Mouse (Mus musculus) layer of hippocampus, postnatal 14 days (tissue): ENCODE results near the gene Dpp6. TPM values are rescaled to one million over a fixed set of nuclear protein-coding genes. Genes with fewer than 3 reads are reported as not detected.

Experiments
- DNase-seq, 2 experiments: peaks; one replicate each; pipeline ENCODE4 v3.0.0; 2021 to 2022; ENCODE audit warnings: low spot score in 2 of 2, mixed read lengths in 1 of 2
- total RNA-seq, 2 experiments: library from RNA; stranded (reverse); gene quantifications; 2 replicates each; pipeline ENCODE4 v1.2.3; 2021

Dpp6 gene
- total RNA-seq, 2 experiments from 2014 or later = 228 to 246 TPM

DNA sequence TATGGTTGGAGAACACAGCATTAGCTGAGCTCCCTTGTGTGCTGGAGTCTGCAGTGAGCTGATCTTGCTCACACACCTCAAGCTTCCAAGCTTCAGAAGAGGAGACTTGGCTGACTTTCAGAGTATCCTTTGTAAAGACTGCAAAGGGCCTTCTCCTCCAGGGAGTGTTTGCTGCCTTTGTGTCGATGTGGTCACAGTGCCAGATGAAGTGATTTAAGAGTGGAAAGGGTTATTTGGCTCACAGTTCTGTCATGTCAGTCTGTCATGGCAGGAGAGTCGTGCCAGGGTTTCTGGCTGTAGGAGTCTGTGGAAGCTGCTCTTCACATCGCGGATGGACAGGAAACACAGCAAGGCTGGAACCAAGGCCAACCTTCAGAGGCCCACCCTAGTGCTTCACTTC, 899.0 kb downstream of the Dpp6 start:
- DNase-seq = no peak

DNA sequence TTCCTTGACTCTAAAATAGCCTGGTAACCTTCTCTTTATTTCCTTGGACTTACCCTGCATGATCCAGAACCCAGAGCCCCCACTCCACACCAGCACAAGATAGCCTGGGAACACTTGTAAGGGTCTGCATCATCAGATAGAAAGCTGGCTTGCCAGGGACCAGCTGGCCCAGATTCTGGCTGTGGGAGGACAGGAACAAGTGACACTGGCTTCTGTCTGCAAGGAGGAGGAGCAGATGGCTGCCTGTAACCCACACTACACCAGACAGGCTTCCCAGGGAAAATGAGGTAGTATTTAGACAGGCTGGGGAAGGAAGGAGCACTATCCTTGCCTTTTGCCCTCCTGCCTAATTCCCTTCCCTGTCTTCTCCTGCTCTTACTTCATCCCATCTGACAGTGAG, 900.3 kb downstream of the Dpp6 start:
- peak in 1 of 2 experiments; percentile 50 for DNase-seq

- DNase-seq = no peak
Measured at GRCm38 (mm10) chr5:27719311-27719710, 902.3 kb downstream of the Dpp6 start.

- no peak for DNase-seq
Measured at GRCm38 (mm10) chr5:27724460-27724859, 907.5 kb downstream of the Dpp6 start.

- no peak for DNase-seq
Measured at GRCm38 (mm10) chr5:27730666-27731065, 913.7 kb downstream of the Dpp6 start.

- DNase-seq = no peak
Measured at GRCm38 (mm10) chr5:27731392-27731791, 914.4 kb downstream of the Dpp6 start.

DNA sequence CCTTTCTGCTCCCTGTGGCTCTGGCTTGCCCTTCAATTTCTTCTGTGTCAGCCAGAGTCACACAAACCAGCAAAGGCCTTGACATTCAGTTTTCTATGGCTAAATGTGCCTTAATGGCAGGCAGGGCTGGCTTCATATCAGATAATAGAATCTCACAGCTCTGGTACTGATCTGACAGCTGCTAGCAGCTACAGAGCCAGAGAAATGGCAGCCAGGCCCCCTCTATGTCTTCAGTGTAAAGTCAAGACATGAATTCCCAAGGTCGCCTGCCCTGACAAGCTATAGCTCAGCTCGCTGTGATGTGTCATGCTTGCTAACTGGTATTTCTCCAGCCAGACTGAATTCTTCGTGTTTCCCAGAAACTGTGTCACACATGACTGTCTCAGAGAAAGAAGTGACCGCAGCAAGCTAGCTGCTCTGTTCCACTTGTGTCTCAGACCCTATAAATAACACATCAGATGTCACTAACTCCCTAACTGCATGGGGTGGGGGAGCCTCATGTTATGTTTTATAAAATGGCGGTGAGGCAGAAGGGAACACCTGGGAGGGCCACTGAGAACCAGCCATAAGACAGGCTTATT, 915.4 kb downstream of the Dpp6 start:
- DNase-seq = no peak

DNA sequence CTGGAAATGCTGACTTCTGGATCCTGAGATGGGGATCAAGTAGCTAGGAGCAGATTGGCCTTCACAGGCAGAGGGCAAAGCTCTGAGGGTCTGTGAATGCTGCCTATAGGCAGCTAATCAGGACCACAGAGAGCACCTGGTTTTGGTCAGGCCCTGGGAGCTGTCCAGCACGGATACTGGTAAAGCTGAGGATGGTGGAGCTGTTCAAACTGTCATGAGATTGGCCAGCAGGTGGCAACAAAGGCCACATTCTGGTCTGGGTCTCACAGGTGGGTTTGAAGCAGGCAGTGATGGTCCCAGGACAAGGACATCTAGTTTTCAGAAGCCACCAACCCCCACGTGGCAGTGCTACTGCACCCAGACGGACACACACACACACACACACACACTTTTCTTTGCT, 920.2 kb downstream of the Dpp6 start:
- peak in 1 of 2 experiments; percentile 49 for DNase-seq

GRCm38 (mm10) chr5:27739216-27739615, 922.2 kb downstream of the Dpp6 start:
- DNase-seq = no peak

GRCm38 (mm10) chr5:27744944-27745343, 927.9 kb downstream of the Dpp6 start:
- no peak for DNase-seq

DNA sequence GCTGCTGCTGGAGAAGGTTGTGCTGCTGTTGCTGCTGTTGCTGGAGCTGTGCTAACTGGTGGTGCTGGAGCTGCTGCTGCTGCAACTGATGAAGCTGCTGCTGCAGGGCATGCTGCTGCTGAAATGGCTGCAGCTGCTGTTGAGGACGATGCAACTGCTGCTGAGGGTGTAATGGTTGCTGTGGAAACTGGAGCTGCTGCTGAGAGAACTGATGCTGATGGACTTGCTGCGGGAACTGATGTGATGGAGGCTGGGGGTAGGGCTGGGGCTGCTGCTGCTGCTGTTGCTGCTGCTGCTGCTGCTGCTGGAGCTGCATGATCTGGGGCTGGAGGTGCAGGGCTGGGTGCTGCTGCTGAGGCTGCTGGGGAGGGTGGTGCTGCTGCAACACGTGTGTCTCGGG, 948.8 kb downstream of the Dpp6 start:
- DNase-seq = no peak

DNA sequence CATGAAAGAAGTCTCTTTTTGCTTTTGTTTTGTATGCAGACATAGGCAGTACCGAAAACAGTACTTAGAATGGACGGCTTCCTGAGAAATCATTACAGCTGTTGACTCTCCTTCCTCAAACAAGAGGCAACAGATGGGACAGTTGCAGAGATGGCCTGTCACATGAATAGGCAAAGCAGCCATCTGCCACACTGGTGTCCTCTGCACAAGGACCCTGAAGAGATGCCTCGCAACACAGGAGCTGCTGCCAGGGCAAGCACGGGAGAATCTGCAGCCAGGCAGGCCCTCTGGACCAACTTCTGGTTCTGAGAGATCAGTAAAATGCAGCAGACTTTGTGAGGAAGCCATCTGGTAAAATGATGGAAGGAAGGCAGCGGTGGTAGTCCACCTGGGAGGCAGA, 950.9 kb downstream of the Dpp6 start:
- DNase-seq = no peak
